Mouse (Mus musculus): ENCODE results near the gene Tspan31. TPM values are rescaled to one million over a fixed set of nuclear protein-coding genes. Genes with fewer than 3 reads are reported as not detected.

Tspan31 gene
- 10 to 100 TPM; 47.3 to 50.0 TPM for total RNA-seq (2021)
- long read RNA-seq, experiment 1, transcript Tspan31-201 (6 exons, 1,556 nt): major isoform, 97 of 105 reads
- long read RNA-seq, experiment 1, partial matches to known transcripts: 4 of 105 reads
- long read RNA-seq, experiment 1, other reads (novel, unspliced or antisense): 4 of 105 reads
- long read RNA-seq, experiment 2, transcript Tspan31-201 (6 exons, 1,556 nt): major isoform, 75 of 80 reads
- long read RNA-seq, experiment 2, partial matches to known transcripts: 1 of 80 reads
- long read RNA-seq, experiment 2, other reads (novel, unspliced or antisense): 4 of 80 reads

GRCm38 (mm10) chr10:127070190-127071121, at the start of gene Tspan31:
Tspan31 (minus strand) TSS chr10:127070264.
- DNase-seq: peak; percentile 82 to 87
- intact Hi-C loops (cut with DNase I): no loop called here

- intact Hi-C loops (cut with DNase I): no loop called here
- DNase-seq: no peak
These were observed 49.2 kb upstream of the Tspan31 start for GRCm38 (mm10) chr10:127119229-127119628.

- intact Hi-C loops (cut with DNase I): no loop called here
- no peak for DNase-seq
These were observed 48.4 kb upstream of the Tspan31 start for GRCm38 (mm10) chr10:127118470-127118869.

GRCm38 (mm10) chr10:127115068-127115467, 45.0 kb upstream of the Tspan31 start:
- intact Hi-C loops (cut with DNase I): no loop called here
- DNase-seq: no peak

- intact Hi-C loops (cut with DNase I): no loop called here
- no peak for DNase-seq
These were observed 44.3 kb upstream of the Tspan31 start for GRCm38 (mm10) chr10:127114408-127114807.

- intact Hi-C loops (cut with DNase I): no loop called here
- DNase-seq: no peak
These were observed 41.2 kb upstream of the Tspan31 start for GRCm38 (mm10) chr10:127111001-127111887.

GRCm38 (mm10) chr10:127108262-127108583, 38.2 kb upstream of the Tspan31 start:
- no peak for DNase-seq
- intact Hi-C loops (cut with DNase I): no loop called here

GRCm38 (mm10) chr10:127107563-127108261, 37.6 kb upstream of the Tspan31 start:
- intact Hi-C loops (cut with DNase I): no loop called here
- no peak for DNase-seq

- intact Hi-C loops (cut with DNase I): no loop called here
- no peak for DNase-seq
These were observed 33.6 kb upstream of the Tspan31 start for GRCm38 (mm10) chr10:127103631-127104030.

GRCm38 (mm10) chr10:127101151-127101550, 31.1 kb upstream of the Tspan31 start:
- intact Hi-C loops (cut with DNase I): no loop called here
- DNase-seq: no peak

GRCm38 (mm10) chr10:127100414-127100813, 30.4 kb upstream of the Tspan31 start:
- DNase-seq: no peak
- intact Hi-C loops (cut with DNase I): no loop called here

- intact Hi-C loops (cut with DNase I): no loop called here
- no peak for DNase-seq
These were observed 29.8 kb upstream of the Tspan31 start for GRCm38 (mm10) chr10:127099868-127100267.

- no peak for DNase-seq
These were observed 29.1 kb upstream of the Tspan31 start for GRCm38 (mm10) chr10:127099191-127099590.

GRCm38 (mm10) chr10:127098514-127098913, 28.4 kb upstream of the Tspan31 start:
- intact Hi-C loops (cut with DNase I): no loop called here

More at GRCm38 (mm10) chr10:127099191-127099590, 29.1 kb upstream of the Tspan31 start:
- intact Hi-C loops (cut with DNase I): no loop called here

GRCm38 (mm10) chr10:127094382-127094802, 24.3 kb upstream of the Tspan31 start:
- no peak for DNase-seq
- intact Hi-C loops (cut with DNase I): no loop called here

More at GRCm38 (mm10) chr10:127098514-127098913, 28.4 kb upstream of the Tspan31 start:
- DNase-seq: no peak

GRCm38 (mm10) chr10:127092742-127093141, 22.7 kb upstream of the Tspan31 start:
- intact Hi-C loops (cut with DNase I): no loop called here
- no peak for DNase-seq

GRCm38 (mm10) chr10:127091507-127092396, 21.7 kb upstream of the Tspan31 start:
- DNase-seq: peak in 1 of 2 experiments; percentile 38
- intact Hi-C loops (cut with DNase I): no loop called here

- DNase-seq: peak; percentile 58 to 70
- intact Hi-C loops (cut with DNase I): no loop called here
These were observed 20.7 kb upstream of the Tspan31 start for GRCm38 (mm10) chr10:127090560-127091411.

Data from heart, postnatal 14 days (tissue).